Mouse (Mus musculus) left cerebral cortex, adult 11 months (tissue): ENCODE data around the gene Usp24.
A peak's percentile ranks its signal among the peaks of the same experiment; 100 is the strongest.

ENCODE experiments used
- DNase-seq: peaks from one replicate; pipeline ENCODE4 v3.0.0; 2022; ENCODE audit warnings: low spot score

Gene Usp24

GRCm38 (mm10) chr4:106429106-106429505 is 113.1 kb downstream of the Usp24 start:
- no peak for DNase-seq

GRCm38 (mm10) chr4:106430431-106430830 is 114.4 kb downstream of the Usp24 start:
- no peak for DNase-seq

GRCm38 (mm10) chr4:106435426-106435825 is 119.4 kb downstream of the Usp24 start:
- no peak for DNase-seq

- DNase-seq, result no peak
Measured at GRCm38 (mm10) chr4:106436475-106436874, 120.5 kb downstream of the Usp24 start.

- DNase-seq, result no peak
Measured at GRCm38 (mm10) chr4:106437207-106437606, 121.2 kb downstream of the Usp24 start.

- DNase-seq, result no peak
Measured at GRCm38 (mm10) chr4:106438763-106439162, 122.8 kb downstream of the Usp24 start.

- DNase-seq, result no peak
Measured at GRCm38 (mm10) chr4:106443182-106443581, 127.2 kb downstream of the Usp24 start.

GRCm38 (mm10) chr4:106449306-106449705 is 133.3 kb downstream of the Usp24 start:
- DNase-seq, result no peak

- DNase-seq, result no peak
Measured at GRCm38 (mm10) chr4:106452401-106452800, 136.4 kb downstream of the Usp24 start.

- DNase-seq, result no peak
Measured at GRCm38 (mm10) chr4:106453108-106453507, 137.1 kb downstream of the Usp24 start.

- DNase-seq, result no peak
Measured at GRCm38 (mm10) chr4:106453516-106453915, 137.5 kb downstream of the Usp24 start.

GRCm38 (mm10) chr4:106454541-106454940 is 138.5 kb downstream of the Usp24 start:
- no peak for DNase-seq

GRCm38 (mm10) chr4:106462016-106462415 is 146.0 kb downstream of the Usp24 start:
- DNase-seq, result no peak

GRCm38 (mm10) chr4:106462524-106462923 is 146.5 kb downstream of the Usp24 start:
- no peak for DNase-seq

GRCm38 (mm10) chr4:106463174-106463801 is 147.3 kb downstream of the Usp24 start:
- no peak for DNase-seq

- DNase-seq, result no peak
Measured at GRCm38 (mm10) chr4:106467420-106468110, 151.6 kb downstream of the Usp24 start.

- DNase-seq, result no peak
Measured at GRCm38 (mm10) chr4:106470921-106471320, 154.9 kb downstream of the Usp24 start.

GRCm38 (mm10) chr4:106472335-106472734 is 156.3 kb downstream of the Usp24 start:
- peak; percentile 68 for DNase-seq

GRCm38 (mm10) chr4:106474241-106474640 is 158.2 kb downstream of the Usp24 start:
- no peak for DNase-seq

- DNase-seq, result no peak
Measured at GRCm38 (mm10) chr4:106480545-106480944, 164.5 kb downstream of the Usp24 start.

- no peak for DNase-seq
Measured at GRCm38 (mm10) chr4:106483215-106483727, 167.3 kb downstream of the Usp24 start.

GRCm38 (mm10) chr4:106483831-106484230 is 167.8 kb downstream of the Usp24 start:
- DNase-seq, result no peak

GRCm38 (mm10) chr4:106490620-106491019 is 174.6 kb downstream of the Usp24 start:
- no peak for DNase-seq
